Mouse (Mus musculus): Measurements from ENCODE around the gene Fam19a2. TPM values are rescaled to one million over a fixed set of nuclear protein-coding genes. Genes with fewer than 3 reads are reported as not detected.

Fam19a2 gene
- polyA plus RNA-seq, 1 experiment, result not detected

DNA sequence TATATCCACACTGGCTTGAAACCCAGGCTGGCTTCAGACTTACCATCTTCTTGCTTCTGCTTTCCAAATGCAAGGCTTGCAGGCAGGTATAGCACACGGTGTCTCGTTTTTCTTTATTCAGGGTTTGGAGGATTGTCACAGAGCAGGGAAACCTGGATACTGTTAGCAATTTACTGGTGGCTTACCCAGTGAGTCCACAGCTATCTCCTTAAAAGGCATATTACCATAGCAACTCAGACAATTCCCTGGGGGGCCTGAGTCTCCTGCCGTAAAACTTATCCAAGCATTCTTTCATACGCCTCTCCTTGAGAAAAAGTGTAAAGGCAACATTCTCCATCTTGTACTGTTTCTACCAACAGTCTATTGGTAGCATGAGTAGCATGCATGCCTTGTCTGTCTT lies 152.2 kb downstream of the Fam19a2 start:
- Histone ChIP-seq H3K4me1 (ENCODE audit: control insufficient read depth, insufficient read depth, insufficient read length, low read length) (no peaks in the 10 kb centered on the region), H3K36me3 (ENCODE audit: control insufficient read depth, insufficient read depth, low read length) (no peaks in the 10 kb centered on the region), H3K4me3 (ENCODE audit: low read depth, low read length) (no peak overlapping the region), H3K27me3 (ENCODE audit: control insufficient read depth, insufficient read depth, low read length) (no peaks in the 10 kb centered on the region), H3K27ac (ENCODE audit: insufficient read depth, low read depth, low read length) (no peak overlapping the region)
- no peak for TF ChIP-seq CTCF (IDR thresholded peaks at IDR 0.05; ENCODE audit: extremely low read depth, insufficient read length, insufficient replicate concordance, low read depth, low read length)
- no peak for TF ChIP-seq POLR2A (IDR thresholded peaks at IDR 0.05; ENCODE audit: low read depth, low read length)
- WGBS, result 73% methylated on average over 4 of the region's 4 CpGs

DNA sequence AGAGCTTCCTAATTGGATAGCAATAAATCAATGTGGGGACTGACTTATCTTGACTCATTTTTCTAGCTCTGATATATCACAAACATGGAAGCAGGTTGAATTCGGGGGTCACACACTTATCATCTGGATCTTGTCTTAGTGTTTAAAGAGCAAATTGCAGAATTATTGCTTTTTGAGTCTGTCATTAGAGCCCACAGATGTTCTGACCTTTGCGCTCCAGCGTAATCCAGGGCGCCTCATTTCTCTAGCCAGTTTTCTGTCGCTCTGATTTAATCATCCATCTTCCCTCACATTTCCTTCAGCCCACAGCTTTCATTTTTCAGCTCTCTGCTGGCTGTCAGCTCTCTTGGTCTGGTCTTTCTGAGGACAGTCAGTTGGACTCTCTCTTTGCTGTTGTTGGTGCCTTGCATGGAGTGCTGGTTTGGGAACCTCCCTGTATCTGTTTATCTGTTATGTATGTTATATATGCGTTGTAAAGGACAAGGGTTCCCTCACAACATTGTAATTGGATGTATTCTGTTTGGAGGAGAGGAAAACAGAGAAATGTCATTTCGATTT lies 154.9 kb downstream of the Fam19a2 start:
- H3K4me1 ChIP-seq (ENCODE audit: control insufficient read depth, insufficient read depth, insufficient read length, low read length), result no peaks in the 10 kb centered on the region
- H3K4me3 ChIP-seq (ENCODE audit: low read depth, low read length), result no peak overlapping the region
- no peaks in the 10 kb centered on the region for H3K36me3 ChIP-seq (ENCODE audit: control insufficient read depth, insufficient read depth, low read length)
- 28% methylated on average over 7 of the region's 7 CpGs for WGBS
- TF ChIP-seq CTCF (IDR thresholded peaks at IDR 0.05; ENCODE audit: extremely low read depth, insufficient read length, insufficient replicate concordance, low read depth, low read length) (no peak), POLR2A (IDR thresholded peaks at IDR 0.05; ENCODE audit: low read depth, low read length) (no peak)
- no peaks in the 10 kb centered on the region for H3K27me3 ChIP-seq (ENCODE audit: control insufficient read depth, insufficient read depth, low read length)
- no peak overlapping the region for H3K27ac ChIP-seq (ENCODE audit: insufficient read depth, low read depth, low read length)

DNA sequence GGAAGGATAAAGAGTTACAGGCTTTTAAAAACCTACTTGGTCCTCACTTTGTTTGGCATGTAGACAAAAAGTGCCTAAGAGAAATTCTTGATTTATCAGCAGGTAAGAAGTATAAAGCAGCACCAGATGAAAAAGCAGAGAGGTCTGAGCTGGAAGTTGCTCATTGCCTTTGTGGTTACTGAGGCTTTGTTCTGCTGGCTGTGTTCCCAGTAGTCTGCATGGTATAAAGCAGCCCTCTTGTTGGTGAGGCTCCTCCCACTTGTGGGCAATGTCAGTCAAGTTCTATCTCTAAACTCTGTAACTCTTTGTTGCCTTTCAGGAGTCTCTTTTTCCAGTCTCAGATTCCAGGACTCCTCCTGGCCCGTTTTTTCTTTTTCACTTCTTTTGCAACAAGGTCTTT lies 156.5 kb downstream of the Fam19a2 start:
- no peak overlapping the region for H3K4me3 ChIP-seq (ENCODE audit: low read depth, low read length)
- no peaks in the 10 kb centered on the region for H3K27me3 ChIP-seq (ENCODE audit: control insufficient read depth, insufficient read depth, low read length)
- H3K27ac ChIP-seq (ENCODE audit: insufficient read depth, low read depth, low read length), result no peak overlapping the region
- no peaks in the 10 kb centered on the region for H3K36me3 ChIP-seq (ENCODE audit: control insufficient read depth, insufficient read depth, low read length)
- no peaks in the 10 kb centered on the region for H3K4me1 ChIP-seq (ENCODE audit: control insufficient read depth, insufficient read depth, insufficient read length, low read length)
- 74% methylated on average over 1 of the region's 1 CpGs for WGBS
- no peak for TF ChIP-seq CTCF (IDR thresholded peaks at IDR 0.05; ENCODE audit: extremely low read depth, insufficient read length, insufficient replicate concordance, low read depth, low read length)
- no peak for TF ChIP-seq POLR2A (IDR thresholded peaks at IDR 0.05; ENCODE audit: low read depth, low read length)

DNA sequence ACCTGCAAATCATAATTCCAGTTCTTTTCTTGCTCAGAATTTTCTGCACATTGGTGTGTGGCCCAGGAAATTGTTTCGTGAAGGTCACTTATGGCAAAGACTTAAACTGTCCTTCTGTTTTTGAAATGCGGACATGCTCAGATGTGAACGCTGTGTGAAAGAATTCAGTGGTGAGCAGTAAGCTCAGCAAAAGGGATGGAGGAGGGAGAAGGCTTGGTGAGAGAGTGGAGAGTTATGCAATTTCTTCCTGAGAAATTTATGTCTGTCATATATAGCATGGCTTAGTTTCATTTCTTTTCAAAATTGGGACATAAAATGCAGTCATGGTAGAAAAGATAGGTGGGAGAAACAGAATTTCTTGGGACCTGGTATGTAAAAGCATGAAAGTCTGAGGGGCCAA lies 160.7 kb downstream of the Fam19a2 start:
- Histone ChIP-seq H3K4me3 (ENCODE audit: low read depth, low read length) (no peak overlapping the region), H3K4me1 (ENCODE audit: control insufficient read depth, insufficient read depth, insufficient read length, low read length) (no peaks in the 10 kb centered on the region), H3K27ac (ENCODE audit: insufficient read depth, low read depth, low read length) (no peak overlapping the region), H3K36me3 (ENCODE audit: control insufficient read depth, insufficient read depth, low read length) (no peaks in the 10 kb centered on the region), H3K27me3 (ENCODE audit: control insufficient read depth, insufficient read depth, low read length) (no peaks in the 10 kb centered on the region)
- TF ChIP-seq CTCF (IDR thresholded peaks at IDR 0.05; ENCODE audit: extremely low read depth, insufficient read length, insufficient replicate concordance, low read depth, low read length) (no peak), POLR2A (IDR thresholded peaks at IDR 0.05; ENCODE audit: low read depth, low read length) (no peak)
- WGBS, result 91% methylated on average over 3 of the region's 3 CpGs

DNA sequence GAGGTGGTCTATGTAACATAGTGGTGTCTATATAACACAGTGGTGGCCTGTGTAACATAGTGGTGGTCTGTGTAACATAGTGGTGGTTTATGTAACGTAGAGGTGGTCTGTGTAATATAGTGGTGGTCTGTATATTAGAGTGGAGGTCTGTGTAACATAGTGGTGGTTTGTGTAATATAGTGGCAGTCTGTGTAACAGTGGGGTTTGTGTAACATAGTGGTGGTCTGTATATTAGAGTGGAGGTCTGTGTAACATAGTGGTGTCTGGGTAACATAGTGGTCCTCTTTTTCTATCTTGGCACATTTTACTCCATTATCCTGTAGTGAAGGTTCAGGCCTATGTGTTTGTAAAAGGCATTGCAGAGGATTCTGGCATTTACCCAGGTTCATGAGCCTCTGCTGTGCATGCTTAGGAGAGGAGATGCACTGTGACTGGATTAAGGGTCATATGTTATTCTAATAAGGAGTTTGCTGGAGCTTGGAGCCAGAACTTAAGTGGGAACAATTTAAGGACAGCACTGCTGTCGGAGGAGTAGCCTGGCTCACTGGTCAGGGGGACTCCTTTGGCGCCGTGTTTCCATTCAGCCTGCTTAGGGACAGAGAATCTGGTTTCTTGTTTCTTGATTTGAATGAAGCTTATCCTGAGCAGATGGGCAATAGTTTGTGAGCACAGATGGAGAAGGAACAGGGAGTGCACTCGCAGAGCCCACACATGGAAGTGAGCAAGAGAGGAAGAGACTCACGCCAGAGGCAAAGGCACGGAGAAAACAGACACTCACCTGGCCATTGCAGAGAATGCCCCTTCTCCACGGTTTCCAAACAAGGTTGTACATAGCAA lies 162.9 kb downstream of the Fam19a2 start:
- WGBS, result 77% methylated on average over 8 of the region's 8 CpGs
- no peaks in the 10 kb centered on the region for H3K36me3 ChIP-seq (ENCODE audit: control insufficient read depth, insufficient read depth, low read length)
- TF ChIP-seq POLR2A (IDR thresholded peaks at IDR 0.05; ENCODE audit: low read depth, low read length), result no peak
- TF ChIP-seq CTCF (IDR thresholded peaks at IDR 0.05; ENCODE audit: extremely low read depth, insufficient read length, insufficient replicate concordance, low read depth, low read length), result no peak
- H3K4me1 ChIP-seq (ENCODE audit: control insufficient read depth, insufficient read depth, insufficient read length, low read length), result no peaks in the 10 kb centered on the region
- no peaks in the 10 kb centered on the region for H3K27me3 ChIP-seq (ENCODE audit: control insufficient read depth, insufficient read depth, low read length)
- no peak overlapping the region for H3K4me3 ChIP-seq (ENCODE audit: low read depth, low read length)
- H3K27ac ChIP-seq (ENCODE audit: insufficient read depth, low read depth, low read length), result no peak overlapping the region

DNA sequence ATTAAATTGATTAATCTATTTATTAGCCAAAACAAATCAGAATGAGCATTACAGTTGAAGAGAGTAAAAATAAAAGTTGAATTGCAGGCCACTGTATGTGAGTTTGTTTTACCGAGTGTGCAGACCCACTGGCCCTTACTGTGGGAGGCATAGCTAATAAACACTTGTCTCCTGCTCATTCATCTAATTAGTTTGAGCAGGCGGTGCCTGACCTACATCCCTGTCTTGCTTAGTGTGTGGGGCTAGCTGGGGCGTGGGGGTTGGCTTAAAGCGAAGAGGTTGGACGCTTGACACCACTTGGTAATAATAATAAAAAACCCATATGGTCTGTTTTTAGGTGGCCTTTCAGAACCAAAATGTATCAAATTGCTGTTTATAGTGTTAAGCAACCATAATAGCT lies 167.8 kb downstream of the Fam19a2 start:
- Histone ChIP-seq H3K4me3 (ENCODE audit: low read depth, low read length) (no peak overlapping the region), H3K27ac (ENCODE audit: insufficient read depth, low read depth, low read length) (no peak overlapping the region), H3K27me3 (ENCODE audit: control insufficient read depth, insufficient read depth, low read length) (no peaks in the 10 kb centered on the region), H3K4me1 (ENCODE audit: control insufficient read depth, insufficient read depth, insufficient read length, low read length) (no peaks in the 10 kb centered on the region), H3K36me3 (ENCODE audit: control insufficient read depth, insufficient read depth, low read length) (no peaks in the 10 kb centered on the region)
- 87% methylated on average over 5 of the region's 5 CpGs for WGBS
- no peak for TF ChIP-seq CTCF (IDR thresholded peaks at IDR 0.05; ENCODE audit: extremely low read depth, insufficient read length, insufficient replicate concordance, low read depth, low read length)
- TF ChIP-seq POLR2A (IDR thresholded peaks at IDR 0.05; ENCODE audit: low read depth, low read length), result no peak

DNA sequence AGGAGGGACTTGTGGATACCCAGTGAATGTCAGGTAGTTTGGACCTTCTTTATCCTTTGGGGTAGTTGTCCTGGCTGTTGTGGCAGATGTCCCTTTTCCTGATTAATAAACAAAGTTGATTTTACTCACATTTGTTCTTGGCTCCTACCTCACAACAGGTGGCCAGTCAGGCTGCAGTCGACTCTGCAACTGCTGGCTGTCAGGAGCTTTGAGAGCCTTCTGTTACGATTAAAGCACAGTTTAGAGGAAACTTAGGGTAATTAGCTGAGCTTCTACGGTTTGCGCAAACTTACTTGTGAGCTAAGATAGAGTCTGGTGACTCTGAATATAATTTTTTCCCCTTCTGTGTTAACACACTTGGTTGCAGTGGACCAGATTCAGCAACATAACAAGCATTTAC lies 173.8 kb downstream of the Fam19a2 start:
- TF ChIP-seq CTCF (IDR thresholded peaks at IDR 0.05; ENCODE audit: extremely low read depth, insufficient read length, insufficient replicate concordance, low read depth, low read length) (no peak), POLR2A (IDR thresholded peaks at IDR 0.05; ENCODE audit: low read depth, low read length) (no peak)
- H3K27me3 ChIP-seq (ENCODE audit: control insufficient read depth, insufficient read depth, low read length), result no peaks in the 10 kb centered on the region

More for the DNA sequence above, 173.8 kb downstream of the Fam19a2 start:
- Histone ChIP-seq H3K36me3 (ENCODE audit: control insufficient read depth, insufficient read depth, low read length) (no peaks in the 10 kb centered on the region), H3K4me1 (ENCODE audit: control insufficient read depth, insufficient read depth, insufficient read length, low read length) (no peaks in the 10 kb centered on the region), H3K27ac (ENCODE audit: insufficient read depth, low read depth, low read length) (no peak overlapping the region), H3K4me3 (ENCODE audit: low read depth, low read length) (no peak overlapping the region)
- WGBS, result 80% methylated on average over 4 of the region's 4 CpGs

Data from small intestine, adult 2 months (tissue).